Mouse (Mus musculus): Measurements from ENCODE around the gene 1700020D05Rik.

The 1700020D05Rik gene

GRCm38 (mm10) chr19:5474281-5475068, 29.1 kb downstream of the 1700020D05Rik start:
- DNase-seq: no peak

- DNase-seq: peak; percentile 42 to 43
Measured at GRCm38 (mm10) chr19:5473720-5474119, 29.9 kb downstream of the 1700020D05Rik start, which contains the start of gene Efemp2. Gene Efemp2, plus strand, starts transcription at chr19:5473954.

GRCm38 (mm10) chr19:5472857-5473256, 30.7 kb downstream of the 1700020D05Rik start:
- no peak for DNase-seq

GRCm38 (mm10) chr19:5471846-5472245, 31.7 kb downstream of the 1700020D05Rik start:
- no peak for DNase-seq

GRCm38 (mm10) chr19:5468374-5468773, 35.2 kb downstream of the 1700020D05Rik start, which contains the start of gene Ctsw:
Gene Ctsw, minus strand, starts transcription at chr19:5468507.
- no peak for DNase-seq

DNA sequence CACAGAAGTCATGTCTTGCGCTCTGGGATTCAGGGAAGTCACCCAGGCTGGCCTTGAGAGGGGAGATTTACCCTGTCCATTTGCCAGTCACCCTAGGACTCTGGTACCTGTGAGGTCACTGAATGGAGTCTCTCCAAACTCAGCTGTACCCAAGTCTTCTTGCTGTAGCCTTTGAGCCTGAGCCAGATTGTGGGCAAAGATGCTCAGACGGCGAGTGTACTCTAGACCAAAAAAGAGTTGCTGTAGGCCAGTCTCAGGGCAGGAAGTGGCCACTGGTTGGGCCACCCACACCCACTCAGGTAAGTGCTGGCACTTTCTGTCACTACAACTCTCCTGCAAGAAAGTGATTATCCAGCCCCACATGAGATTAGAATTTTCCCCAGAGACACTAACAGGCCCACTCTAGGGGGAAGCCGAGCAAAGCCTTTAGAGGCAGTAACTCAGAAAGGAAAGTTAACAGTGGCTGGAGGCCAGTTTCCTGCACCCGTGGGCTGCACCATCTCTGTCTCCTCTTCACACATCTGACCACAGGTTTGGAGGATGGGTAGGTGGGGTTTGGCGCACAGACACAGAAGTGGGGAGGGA, 36.6 kb downstream of the 1700020D05Rik start:
- DNase-seq: no peak

DNA sequence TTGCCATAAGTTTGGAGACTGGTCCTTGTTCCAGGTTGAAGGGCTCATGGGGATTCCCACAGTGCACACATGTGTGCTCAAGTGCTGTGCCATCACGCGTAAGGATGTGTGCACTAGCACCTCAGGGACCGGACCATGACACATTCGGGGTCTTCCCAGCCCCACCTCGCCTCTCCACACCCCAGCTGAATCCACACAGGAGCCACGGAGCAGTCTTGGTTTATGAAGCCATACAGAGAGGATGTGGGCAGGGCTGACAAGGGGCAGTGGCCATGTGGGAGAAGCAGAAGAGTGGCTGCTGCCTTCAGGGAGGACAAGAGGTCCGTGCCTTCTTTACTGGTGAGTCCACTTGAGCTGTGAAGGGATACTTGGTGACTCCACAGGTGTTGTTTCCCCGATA, 38.5 kb downstream of the 1700020D05Rik start:
- peak in 1 of 2 experiments; percentile 3 for DNase-seq

GRCm38 (mm10) chr19:5463791-5464562, 39.6 kb downstream of the 1700020D05Rik start:
- peak; percentile 23 to 58 for DNase-seq

GRCm38 (mm10) chr19:5463212-5463611, 40.4 kb downstream of the 1700020D05Rik start:
- DNase-seq: peak in 1 of 2 experiments; percentile 7

- no peak for DNase-seq
Measured at GRCm38 (mm10) chr19:5461411-5461810, 42.2 kb downstream of the 1700020D05Rik start.

- peak; percentile 68 to 83 for DNase-seq
Measured at GRCm38 (mm10) chr19:5460465-5460911, 43.1 kb downstream of the 1700020D05Rik start, which contains the start of gene Fibp. Gene Fibp, plus strand, starts transcription at chr19:5460615.

DNA sequence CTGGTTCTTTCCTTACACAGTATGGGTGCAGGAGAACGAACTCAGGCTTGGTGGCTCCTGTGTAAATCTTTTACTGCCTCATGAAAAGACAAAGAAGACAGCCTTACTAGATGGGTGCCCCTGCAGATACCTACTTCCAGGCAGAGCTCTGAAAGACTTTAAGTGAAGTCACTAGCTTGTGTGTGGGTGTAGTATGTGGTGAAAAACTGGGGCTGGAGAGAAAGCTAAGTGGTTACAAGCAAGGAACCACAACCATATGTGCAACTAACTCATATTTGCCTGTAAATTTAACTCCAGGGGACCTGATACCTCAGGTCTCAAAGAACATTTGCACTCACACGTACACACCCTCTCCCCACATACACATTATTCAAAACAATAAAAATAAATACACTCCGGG, 43.7 kb downstream of the 1700020D05Rik start:
- no peak for DNase-seq

DNA sequence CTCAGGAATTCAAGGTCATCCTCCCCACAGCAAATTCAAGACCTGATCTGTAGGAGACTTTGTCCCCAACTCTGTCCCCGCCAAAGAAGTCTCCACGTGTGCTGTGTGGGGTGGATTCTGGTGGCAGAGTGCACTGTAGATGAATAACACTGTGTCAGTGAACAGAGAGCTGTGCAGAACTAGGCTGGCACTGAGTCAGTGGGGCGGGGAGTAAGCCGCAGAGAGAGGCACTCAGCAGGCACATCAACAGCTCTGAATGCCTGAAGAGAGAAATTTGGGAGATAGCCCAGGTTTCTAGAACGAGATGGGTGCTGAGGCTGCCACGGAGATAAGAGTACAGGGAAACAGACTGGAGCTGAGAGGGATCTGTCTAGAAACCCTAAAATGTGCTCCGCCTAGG, 44.6 kb downstream of the 1700020D05Rik start:
- no peak for DNase-seq

GRCm38 (mm10) chr19:5457746-5458442, 45.7 kb downstream of the 1700020D05Rik start, which contains the start of gene Ccdc85b:
Gene Ccdc85b, minus strand, starts transcription at chr19:5457894.
- no peak for DNase-seq

- DNase-seq: peak; percentile 87 to 95
Measured at GRCm38 (mm10) chr19:5456922-5457745, 46.5 kb downstream of the 1700020D05Rik start.

DNA sequence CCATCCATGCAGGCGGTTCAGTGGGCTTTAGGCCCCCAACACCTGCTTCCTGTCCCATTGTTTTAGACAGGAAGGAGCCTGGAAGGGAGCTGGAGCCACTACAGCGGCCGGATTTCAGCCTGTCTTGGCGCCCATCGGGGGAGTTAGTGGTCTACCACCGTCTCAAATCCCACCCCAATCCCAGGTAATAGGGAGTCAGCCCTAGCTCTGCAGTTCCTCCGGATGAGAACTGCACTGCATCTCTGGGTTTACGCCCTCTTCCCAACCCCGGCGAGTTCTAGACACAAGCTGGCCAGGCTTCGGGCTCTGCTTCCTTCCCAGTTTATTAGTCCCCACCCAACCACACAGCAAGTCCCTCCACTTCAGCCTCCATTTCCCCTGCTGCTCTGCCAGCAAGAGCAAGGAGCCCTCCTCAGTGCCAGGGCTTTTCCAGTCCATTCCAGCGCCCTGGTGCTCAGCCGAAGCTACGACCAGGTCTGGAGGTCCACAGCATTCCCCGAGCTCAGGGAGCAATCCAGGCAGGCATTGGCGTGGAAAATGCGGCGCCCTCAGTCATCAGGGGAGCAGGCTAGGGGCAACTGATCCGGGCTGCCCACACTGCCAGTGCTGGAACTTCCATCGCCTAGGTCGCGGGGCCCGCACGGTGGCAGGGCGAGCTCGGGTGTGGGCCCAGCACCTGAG, 47.2 kb downstream of the 1700020D05Rik start:
- DNase-seq: no peak

DNA sequence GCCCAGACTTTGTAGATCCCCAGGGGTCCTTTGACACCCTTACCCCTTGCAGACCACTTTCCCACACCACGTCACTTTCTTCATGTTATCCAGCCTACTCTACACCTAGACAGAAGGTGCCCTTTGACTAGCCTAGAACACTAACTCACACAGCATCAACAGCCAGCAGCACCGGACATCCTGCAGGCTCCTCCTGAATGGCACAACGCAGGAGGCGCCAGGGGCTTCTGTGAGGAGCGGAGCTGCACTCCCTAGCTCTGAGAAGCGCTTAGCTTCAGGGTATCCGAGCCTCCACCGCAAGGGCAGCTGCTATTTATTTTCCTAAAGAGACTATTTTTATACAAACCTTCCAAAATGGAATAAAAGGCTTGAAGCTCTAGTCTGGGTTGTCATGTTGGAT, 48.0 kb downstream of the 1700020D05Rik start:
- no peak for DNase-seq

DNA sequence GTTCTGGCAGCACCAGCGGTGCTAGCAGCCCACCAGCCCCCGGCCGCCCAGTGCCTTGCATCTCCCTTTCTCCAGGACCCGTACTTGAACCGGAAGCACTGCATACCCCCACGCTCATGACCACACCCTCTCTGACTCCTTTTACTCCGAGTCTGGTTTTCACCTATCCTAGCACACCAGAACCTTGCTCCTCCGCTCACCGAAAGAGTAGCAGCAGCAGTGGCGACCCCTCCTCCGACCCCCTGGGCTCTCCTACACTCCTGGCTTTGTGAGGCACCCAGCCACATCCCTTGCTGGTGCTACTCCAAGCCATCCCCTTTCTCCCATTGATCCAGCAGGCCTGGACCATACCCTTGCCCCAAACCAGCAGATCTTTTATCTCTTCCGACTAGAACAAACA, 48.5 kb downstream of the 1700020D05Rik start:
- no peak for DNase-seq
